Mouse (Mus musculus) heart, postnatal 0 days (tissue): Measurements from ENCODE around the gene Cmip. TPM values are rescaled to one million over a fixed set of nuclear protein-coding genes. Genes with fewer than 3 reads are reported as not detected.
A peak's percentile ranks its signal among the peaks of the same experiment; 100 is the strongest.

Experiments used
- ATAC-seq: fragments of 200-750 bp; cut with Nextera tagmentation; 2 replicates; pipeline ENCODE4 v1.8.0; 2017; ENCODE audit warnings: low read depth, moderate number of reproducible peaks, moderate library complexity; ENCODE audit not compliant: insufficient read depth
- DNase-seq: peaks from one replicate; pipeline ENCODE4 v3.0.0-alpha.2; 2016; ENCODE audit warnings: low spot score
- H3K27ac ChIP-seq: fragments of 300-500 bp; sonication (generic); 2 replicates; pipeline ENCODE4 v1.5.1; 2014; ENCODE audit warnings: low read depth, mild to moderate bottlenecking
- H3K27me3 ChIP-seq: fragments of 300-500 bp; sonication (generic); 2 replicates; pipeline ENCODE4 v1.6.1; 2014; ENCODE audit warnings: low read length, mixed read lengths; ENCODE audit not compliant: control insufficient read depth, insufficient read depth
- H3K36me3 ChIP-seq: fragments of 300-500 bp; sonication (generic); replicated peaks from 2 replicates; pipeline ENCODE4 v1.6.1; 2014; ENCODE audit warnings: low read length, mixed read lengths; ENCODE audit not compliant: control insufficient read depth, insufficient read depth
- H3K4me1 ChIP-seq: fragments of 300-500 bp; sonication (generic); 2 replicates; pipeline ENCODE4 v1.6.1; 2014; ENCODE audit warnings: antibody characterized with exemption; ENCODE audit not compliant: control insufficient read depth, insufficient read depth
- H3K4me2 ChIP-seq: fragments of 300-500 bp; sonication (generic); 2 replicates; pipeline ENCODE4 v1.6.1; 2014; ENCODE audit warnings: low read depth, mild to moderate bottlenecking, low read length, moderate library complexity
- H3K4me3 ChIP-seq: fragments of 300-500 bp; sonication (generic); 2 replicates; pipeline ENCODE4 v1.5.1; 2014; ENCODE audit warnings: low read depth, low read length
- H3K9ac ChIP-seq: fragments of 300-500 bp; sonication (generic); replicated peaks from 2 replicates; pipeline ENCODE4 v1.6.1; 2014; ENCODE audit warnings: low read depth, low read length, mixed read lengths
- H3K9me3 ChIP-seq: fragments of 300-500 bp; sonication (generic); replicated peaks from 2 replicates; pipeline ENCODE4 v1.6.1; 2016; ENCODE audit warnings: low read length; ENCODE audit not compliant: control insufficient read depth
- CTCF ChIP-seq: IDR thresholded peaks from 2 replicates; pipeline ENCODE4 v1.5.1; 2016; ENCODE audit warnings: antibody characterized with exemption, control low read depth, low read depth
- EP300 ChIP-seq: IDR thresholded peaks from 2 replicates; pipeline ENCODE4 v1.6.1; 2016; ENCODE audit warnings: antibody characterized with exemption, low read depth
- WGBS: fragments of 180-500 bp; shearing (Covaris S2); extraction: QIAGEN DNeasy Blood & Tissue Kit; methylation state at CpG from one replicate; pipeline ENCODE4 v1.1.7; 2014; 5-methylcytosine and 5-hydroxymethylcytosine counted together
- polyA plus RNA-seq: library from polyadenylated mRNA; unstranded; fragments of >200 nt; fragmentation: Nextera tagmentation; extraction: Ambion mirVana; gene quantifications from 2 replicates; pipeline ENCODE4 v1.2.1, GENCODE M21; 2015
- total RNA-seq: library from RNA; depleted of rRNA; stranded (reverse); fragments of >200 nt; gene quantifications from 2 replicates; pipeline ENCODE4 v1.2.3, GENCODE M21; 2014; ENCODE audit warnings: low replicate concordance

Gene Cmip
- total and polyA plus RNA-seq, 2 experiments from 2014 or later: 5.7 to 11.1 TPM

- DNase-seq: no peak
These were observed 174.7 kb downstream of the Cmip start for GRCm38 (mm10) chr8:117431554-117431953.

GRCm38 (mm10) chr8:117432111-117432510 lies 175.2 kb downstream of the Cmip start:
- H3K27ac ChIP-seq: no peak overlapping the region
- no peak overlapping the region for H3K9ac ChIP-seq
- no peaks in the 10 kb centered on the region for H3K4me1 ChIP-seq
- DNase-seq (no peak), ATAC-seq (no peak)
- no peak overlapping the region for H3K4me3 ChIP-seq
- H3K27me3 ChIP-seq: no peaks in the 10 kb centered on the region
- peaks cover 44% of the 10 kb centered on the region for H3K36me3 ChIP-seq
- H3K4me2 ChIP-seq: no peak overlapping the region
- no peak for TF ChIP-seq EP300
- no peak for TF ChIP-seq CTCF
- H3K9me3 ChIP-seq: no peaks in the 10 kb centered on the region
- WGBS: 88% methylated on average over 8 of the region's 8 CpGs

More at GRCm38 (mm10) chr8:117431554-117431953, 174.7 kb downstream of the Cmip start:
- Histone ChIP-seq H3K4me1 (no peaks in the 10 kb centered on the region), H3K27ac (no peak overlapping the region), H3K9ac (no peak overlapping the region), H3K36me3 (peaks cover 42% of the 10 kb centered on the region), H3K9me3 (no peaks in the 10 kb centered on the region), H3K27me3 (no peaks in the 10 kb centered on the region), H3K4me3 (no peak overlapping the region), H3K4me2 (no peak overlapping the region)
- 83% methylated on average over 3 of the region's 3 CpGs for WGBS
- ATAC-seq: no peak
- TF ChIP-seq EP300 (no peak), CTCF (no peak)

- Histone ChIP-seq H3K4me2 (no peak overlapping the region), H3K9ac (no peak overlapping the region), H3K27me3 (no peaks in the 10 kb centered on the region), H3K36me3 (peaks cover 41% of the 10 kb centered on the region), H3K27ac (no peak overlapping the region), H3K4me1 (no peaks in the 10 kb centered on the region; the same call in 1 of the 2 replicates), H3K4me3 (no peak overlapping the region), H3K9me3 (no peaks in the 10 kb centered on the region)
- TF ChIP-seq EP300: no peak
- TF ChIP-seq CTCF: no peak
- no peak for ATAC-seq
- no peak for DNase-seq
- WGBS: 73% methylated on average over 10 of the region's 10 CpGs
These were observed 177.1 kb downstream of the Cmip start for GRCm38 (mm10) chr8:117433968-117434367.

GRCm38 (mm10) chr8:117436786-117437185 lies 179.9 kb downstream of the Cmip start:
- TF ChIP-seq EP300 (no peak), CTCF (no peak)
- Histone ChIP-seq H3K4me1 (no peaks in the 10 kb centered on the region; the same call in 1 of the 2 replicates), H3K9me3 (no peaks in the 10 kb centered on the region), H3K4me3 (no peak overlapping the region), H3K9ac (no peak overlapping the region), H3K27ac (no peak overlapping the region), H3K36me3 (peaks cover 18% of the 10 kb centered on the region; the same call in 1 of the 2 replicates), H3K4me2 (no peak overlapping the region), H3K27me3 (no peaks in the 10 kb centered on the region)
- WGBS: 94% methylated on average over 15 of the region's 15 CpGs
- no peak for ATAC-seq
- no peak for DNase-seq

GRCm38 (mm10) chr8:117437616-117438015 lies 180.8 kb downstream of the Cmip start:
- 56% methylated on average over 5 of the region's 5 CpGs for WGBS
- Histone ChIP-seq H3K4me1 (no peaks in the 10 kb centered on the region; the same call in 1 of the 2 replicates), H3K4me3 (no peak overlapping the region), H3K4me2 (no peak overlapping the region), H3K27me3 (no peaks in the 10 kb centered on the region), H3K9ac (no peak overlapping the region), H3K9me3 (no peaks in the 10 kb centered on the region), H3K27ac (no peak overlapping the region), H3K36me3 (peaks cover 18% of the 10 kb centered on the region; the same call in 1 of the 2 replicates)
- DNase-seq (no peak), ATAC-seq (peak; percentile 47; the same call in 1 of the 2 replicates)
- TF ChIP-seq EP300: no peak
- no peak for TF ChIP-seq CTCF

GRCm38 (mm10) chr8:117440317-117440716 lies 183.5 kb downstream of the Cmip start:
- no peak for ATAC-seq
- Histone ChIP-seq H3K4me3 (no peak overlapping the region), H3K27me3 (no peaks in the 10 kb centered on the region), H3K36me3 (peaks cover 17% of the 10 kb centered on the region; the same call in 1 of the 2 replicates), H3K9ac (no peak overlapping the region), H3K4me1 (no peaks in the 10 kb centered on the region; the same call in 1 of the 2 replicates), H3K9me3 (no peaks in the 10 kb centered on the region), H3K4me2 (no peak overlapping the region), H3K27ac (no peak overlapping the region)
- no peak for TF ChIP-seq CTCF
- no peak for TF ChIP-seq EP300
- 81% methylated on average over 14 of the region's 14 CpGs for WGBS
- DNase-seq: no peak
